Mouse (Mus musculus): ENCODE data around the gene Smim1. TPM values are rescaled to one million over a fixed set of nuclear protein-coding genes. Genes with fewer than 3 reads are reported as not detected.

Smim1 gene
- polyA plus RNA-seq, 1 experiment from 2014 or later: 31.2 TPM

DNA sequence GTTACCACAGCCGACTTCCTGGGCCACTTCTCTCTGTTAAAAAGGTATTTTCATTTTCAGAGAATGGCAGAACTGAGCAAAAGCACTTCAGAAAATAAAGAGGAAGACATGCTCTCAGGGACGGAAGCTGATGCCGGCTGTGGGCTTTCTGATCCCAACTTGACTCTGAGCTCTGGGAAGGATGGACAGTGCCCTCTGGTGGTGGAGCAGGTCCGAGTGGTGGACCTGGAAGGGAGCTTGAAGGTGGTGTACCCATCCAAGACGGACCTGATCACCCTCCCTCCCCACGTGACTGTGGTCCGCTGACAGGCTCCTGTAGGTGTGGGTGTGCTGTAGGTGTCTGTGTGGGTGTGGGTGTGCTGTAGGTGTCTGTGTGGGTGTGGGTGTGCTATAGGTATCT is 6.5 kb downstream of the Smim1 start:
- ATAC-seq (ENCODE audit: low FRiP score, low TSS enrichment): no peak
- Histone ChIP-seq H3K9me3 (ENCODE audit: control insufficient read depth, low read length) (no peaks in the 10 kb centered on the region), H3K4me2 (replicated peaks; ENCODE audit: low read depth) (no peak overlapping the region), H3K4me3 (ENCODE audit: low read depth, low read length) (no peak overlapping the region), H3K27me3 (ENCODE audit: control insufficient read depth, insufficient read depth, low read length) (no peaks in the 10 kb centered on the region), H3K9ac (ENCODE audit: low read length) (no peak overlapping the region), H3K27ac (replicated peaks) (no peak overlapping the region), H3K36me3 (ENCODE audit: control insufficient read depth, insufficient read depth, low read length) (peaks cover 39% of the 10 kb centered on the region), H3K4me1 (replicated peaks; ENCODE audit: control insufficient read depth, insufficient read depth) (peaks cover 2% of the 10 kb centered on the region; the same call in 1 of the 2 replicates)
- DNase-seq (ENCODE audit: low spot score): peak; percentile 65
- 64% methylated on average over 7 of the region's 7 CpGs for WGBS
- TF ChIP-seq EP300 (optimal IDR thresholded peaks at IDR 0.05) (no peak), CTCF (IDR thresholded peaks at IDR 0.05; ENCODE audit: low read depth) (peak; percentile 76)

DNA sequence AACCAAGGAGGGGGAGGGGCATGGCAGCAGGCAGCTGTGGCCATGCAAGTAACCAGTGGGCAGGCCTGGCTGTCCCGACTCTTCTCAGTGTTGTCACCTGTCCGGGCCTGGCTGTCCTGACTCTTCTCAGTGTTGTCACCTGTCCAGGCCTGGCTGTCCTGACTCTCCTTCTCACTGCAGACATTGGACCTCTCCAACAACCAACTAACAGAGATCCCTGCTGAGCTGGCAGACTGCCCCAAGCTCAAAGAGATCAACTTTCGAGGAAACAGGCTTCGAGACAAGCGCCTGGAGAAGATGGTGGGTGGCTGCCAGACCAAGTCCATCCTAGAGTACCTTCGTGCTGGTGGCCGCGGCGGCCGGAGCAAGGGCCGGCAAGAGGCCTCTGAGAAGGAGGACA is 10.6 kb downstream of the Smim1 start:
- no peak for ATAC-seq (ENCODE audit: low FRiP score, low TSS enrichment)
- WGBS: 91% methylated on average over 11 of the region's 11 CpGs
- Histone ChIP-seq H3K4me1 (replicated peaks; ENCODE audit: control insufficient read depth, insufficient read depth) (peaks cover 5% of the 10 kb centered on the region; the same call in 1 of the 2 replicates), H3K9me3 (ENCODE audit: control insufficient read depth, low read length) (no peaks in the 10 kb centered on the region), H3K27ac (replicated peaks) (no peak overlapping the region), H3K9ac (ENCODE audit: low read length) (no peak overlapping the region), H3K4me3 (ENCODE audit: low read depth, low read length) (no peak overlapping the region), H3K36me3 (ENCODE audit: control insufficient read depth, insufficient read depth, low read length) (peaks cover 32% of the 10 kb centered on the region), H3K4me2 (replicated peaks; ENCODE audit: low read depth) (no peak overlapping the region), H3K27me3 (ENCODE audit: control insufficient read depth, insufficient read depth, low read length) (no peaks in the 10 kb centered on the region)
- no peak for DNase-seq (ENCODE audit: low spot score)
- TF ChIP-seq CTCF (IDR thresholded peaks at IDR 0.05; ENCODE audit: low read depth): no peak
- TF ChIP-seq EP300 (optimal IDR thresholded peaks at IDR 0.05): no peak

DNA sequence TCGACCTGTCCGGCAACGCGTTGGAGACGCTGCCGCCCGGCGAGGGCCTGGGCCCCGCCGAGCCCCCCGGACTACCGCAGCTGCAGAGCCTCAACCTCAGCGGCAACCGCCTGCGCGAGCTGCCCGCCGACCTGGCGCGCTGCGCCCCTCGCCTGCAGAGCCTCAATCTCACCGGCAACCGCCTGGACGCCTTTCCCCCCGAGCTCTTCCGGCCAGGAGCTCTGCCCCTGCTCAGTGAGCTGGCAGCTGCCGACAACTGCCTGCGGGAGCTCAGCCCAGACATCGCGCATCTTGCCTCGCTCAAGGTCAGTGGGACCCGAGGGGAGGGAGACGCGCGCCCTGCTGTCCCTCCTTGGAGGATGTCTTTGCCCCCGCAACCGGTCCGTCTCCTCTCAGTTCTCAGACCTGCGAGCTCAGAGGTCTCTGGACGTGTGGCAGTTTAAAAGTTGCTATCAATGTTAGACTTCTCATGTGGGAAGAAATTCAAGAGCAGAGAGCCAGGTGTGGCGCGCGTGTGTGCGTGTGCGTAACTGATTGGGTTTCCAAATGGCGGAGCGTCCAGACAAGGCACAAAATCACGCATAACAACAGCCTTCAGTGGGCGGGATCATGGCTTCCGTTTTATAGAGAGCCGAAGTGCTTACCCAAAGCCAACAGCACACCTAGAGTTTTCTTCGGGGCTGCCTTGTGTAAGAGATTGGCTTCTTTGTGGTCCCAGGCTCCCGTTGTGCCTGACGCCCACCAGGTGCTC is 13.7 kb downstream of the Smim1 start:
- H3K4me2 ChIP-seq (replicated peaks; ENCODE audit: low read depth): peak overlapping the region; percentile 96
- peak overlapping the region; percentile 96 for H3K9ac ChIP-seq (ENCODE audit: low read length)
- H3K4me1 ChIP-seq (replicated peaks; ENCODE audit: control insufficient read depth, insufficient read depth): peaks cover 5% of the 10 kb centered on the region; the same call in 1 of the 2 replicates
- no peak for ATAC-seq (ENCODE audit: low FRiP score, low TSS enrichment)
- H3K4me3 ChIP-seq (ENCODE audit: low read depth, low read length): peak overlapping the region; percentile 99
- H3K27ac ChIP-seq (replicated peaks): peak overlapping the region; percentile 76
- no peaks in the 10 kb centered on the region for H3K27me3 ChIP-seq (ENCODE audit: control insufficient read depth, insufficient read depth, low read length)
- no peak for TF ChIP-seq EP300 (optimal IDR thresholded peaks at IDR 0.05)
- under 1% methylated on average over 44 of the region's 55 CpGs for WGBS
- H3K9me3 ChIP-seq (ENCODE audit: control insufficient read depth, low read length): no peaks in the 10 kb centered on the region
- peak; percentile 42 for DNase-seq (ENCODE audit: low spot score)
- peaks cover 10% of the 10 kb centered on the region for H3K36me3 ChIP-seq (ENCODE audit: control insufficient read depth, insufficient read depth, low read length)

DNA sequence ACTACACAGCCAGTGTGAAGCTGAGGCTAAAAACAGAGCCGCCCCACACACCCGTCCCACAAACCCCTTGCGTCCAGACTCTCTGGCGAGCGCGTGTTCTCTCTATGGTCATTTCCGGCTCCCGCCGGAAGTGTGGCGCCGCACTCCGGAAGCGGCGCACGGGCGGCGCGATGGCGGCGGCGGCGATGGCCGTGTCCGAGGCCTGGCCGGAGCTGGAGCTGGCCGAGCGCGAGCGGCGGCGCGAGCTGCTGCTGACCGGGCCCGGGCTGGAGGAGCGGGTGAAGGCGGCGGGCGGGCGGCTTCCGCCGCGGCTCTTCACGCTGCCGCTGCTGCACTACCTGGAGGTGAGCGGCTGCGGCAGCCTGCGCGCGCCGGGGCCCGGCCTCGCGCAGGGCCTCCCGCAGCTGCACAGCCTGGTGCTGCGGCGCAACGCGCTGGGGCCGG is 14.4 kb downstream of the Smim1 start, which contains the start of gene Lrrc47:
Gene Lrrc47 (plus strand): TSS at position 86 of the 444 bp plus-strand sequence.
- peaks cover 5% of the 10 kb centered on the region; the same call in 1 of the 2 replicates for H3K4me1 ChIP-seq (replicated peaks; ENCODE audit: control insufficient read depth, insufficient read depth)
- peak within 1 kb of the TSS; percentile 96 for H3K4me2 ChIP-seq (replicated peaks; ENCODE audit: low read depth)
- TF ChIP-seq EP300 (optimal IDR thresholded peaks at IDR 0.05): no peak
- no peak for TF ChIP-seq CTCF (IDR thresholded peaks at IDR 0.05; ENCODE audit: low read depth)
- peak within 1 kb of the TSS; percentile 99 for H3K4me3 ChIP-seq (ENCODE audit: low read depth, low read length)
- WGBS: 0% methylated on average over 25 of the region's 59 CpGs
- H3K9me3 ChIP-seq (ENCODE audit: control insufficient read depth, low read length): no peaks in the 10 kb centered on the region
- H3K36me3 ChIP-seq (ENCODE audit: control insufficient read depth, insufficient read depth, low read length): peaks cover 8% of the 10 kb centered on the region
- peak within 1 kb of the TSS; percentile 76 for H3K27ac ChIP-seq (replicated peaks)
- H3K27me3 ChIP-seq (ENCODE audit: control insufficient read depth, insufficient read depth, low read length): no peaks in the 10 kb centered on the region
- peak; percentile 92 for ATAC-seq (ENCODE audit: low FRiP score, low TSS enrichment)
- DNase-seq (ENCODE audit: low spot score): peak; percentile 87
- peak within 1 kb of the TSS; percentile 96 for H3K9ac ChIP-seq (ENCODE audit: low read length)

DNA sequence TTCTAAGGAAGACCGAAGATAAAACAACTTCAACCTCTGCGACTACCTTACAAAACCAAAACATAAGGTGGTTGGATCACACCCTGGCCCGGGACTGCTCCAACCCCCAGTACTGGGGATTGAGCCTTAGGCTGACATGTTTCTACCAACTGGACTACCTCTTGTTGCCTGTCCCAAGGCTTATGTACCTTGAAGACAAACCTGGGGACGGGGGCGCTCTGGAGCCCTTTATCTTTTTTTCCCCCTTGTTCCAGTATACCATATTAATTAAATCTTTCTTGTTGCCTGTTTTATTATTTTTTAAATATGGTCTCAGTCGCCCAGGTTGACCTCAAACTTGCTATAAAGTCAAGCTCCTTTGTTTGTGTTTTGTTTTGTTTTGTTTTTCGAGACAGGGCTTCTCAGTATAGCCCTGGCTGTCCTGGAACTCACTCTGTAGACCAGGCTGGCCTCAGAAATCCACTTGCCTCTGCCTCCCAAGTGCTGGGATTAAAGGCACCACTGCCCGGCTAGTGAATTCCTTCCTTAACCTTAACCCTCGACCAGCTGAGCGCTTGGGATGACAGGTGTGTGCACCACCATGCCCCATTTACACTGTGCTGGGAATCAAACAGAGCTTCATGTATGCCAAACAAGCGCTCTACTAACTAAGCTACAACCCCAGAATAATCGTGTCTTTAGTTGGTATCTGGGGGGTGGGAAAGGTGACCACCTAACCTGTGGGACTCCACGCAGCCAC is 15.0 kb downstream of the Smim1 start:
- H3K4me2 ChIP-seq (replicated peaks; ENCODE audit: low read depth): peak overlapping the region; percentile 96
- H3K9me3 ChIP-seq (ENCODE audit: control insufficient read depth, low read length): no peaks in the 10 kb centered on the region
- ATAC-seq (ENCODE audit: low FRiP score, low TSS enrichment): peak; percentile 48; the same call in 1 of the 2 replicates
- peak overlapping the region; percentile 99 for H3K4me3 ChIP-seq (ENCODE audit: low read depth, low read length)
- peaks cover 9% of the 10 kb centered on the region for H3K36me3 ChIP-seq (ENCODE audit: control insufficient read depth, insufficient read depth, low read length)
- DNase-seq (ENCODE audit: low spot score): no peak
- H3K9ac ChIP-seq (ENCODE audit: low read length): peak overlapping the region; percentile 96
- H3K27me3 ChIP-seq (ENCODE audit: control insufficient read depth, insufficient read depth, low read length): no peaks in the 10 kb centered on the region
- TF ChIP-seq EP300 (optimal IDR thresholded peaks at IDR 0.05) (no peak), CTCF (IDR thresholded peaks at IDR 0.05; ENCODE audit: low read depth) (no peak)
- H3K4me1 ChIP-seq (replicated peaks; ENCODE audit: control insufficient read depth, insufficient read depth): peaks cover 5% of the 10 kb centered on the region; the same call in 1 of the 2 replicates
- peak overlapping the region; percentile 76 for H3K27ac ChIP-seq (replicated peaks)
- WGBS: 27% methylated on average over 13 of the region's 13 CpGs
